Mouse (Mus musculus): ENCODE measurements around the gene Slit2.

DNA sequence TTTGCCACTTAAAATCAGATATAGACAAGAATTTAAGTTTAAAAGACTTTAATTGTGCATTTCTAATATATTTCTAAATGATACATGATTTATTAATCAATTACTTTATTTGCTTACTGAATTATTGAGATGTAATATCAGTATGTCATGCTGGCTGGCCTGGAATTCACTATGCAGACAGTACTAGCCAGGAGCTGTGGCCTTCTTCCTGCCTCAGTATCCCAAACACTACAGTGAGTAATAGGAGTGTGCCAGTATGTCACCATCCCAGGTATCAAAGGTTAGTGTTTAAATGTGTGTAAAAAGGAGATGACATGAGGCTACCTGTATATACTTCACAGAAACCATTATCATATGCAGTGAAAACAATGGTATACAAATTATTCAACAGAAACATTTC lies 23.1 kb downstream of the Slit2 start:
- TF ChIP-seq CTCF (IDR thresholded peaks at IDR 0.05) (no peak), POLR2A (IDR thresholded peaks at IDR 0.05; ENCODE audit: insufficient read depth, low read depth, low read length) (no peak), EP300 (IDR thresholded peaks at IDR 0.05; ENCODE audit: insufficient read depth, low read depth, low read length) (no peak)

All from heart, adult 2 months (tissue).